Mouse (Mus musculus) heart, postnatal 0 days (tissue): ENCODE measurements around the gene Insyn1.

Source experiments
- CTCF ChIP-seq: IDR thresholded peaks from 2 replicates; pipeline ENCODE4 v1.5.1; 2016; ENCODE audit warnings: antibody characterized with exemption, control low read depth, low read depth
- EP300 ChIP-seq: IDR thresholded peaks from 2 replicates; pipeline ENCODE4 v1.6.1; 2016; ENCODE audit warnings: antibody characterized with exemption, low read depth

GRCm38 (mm10) chr9:58497942-58498341, 9.5 kb downstream of the Insyn1 start:
- TF ChIP-seq EP300, result no peak
- TF ChIP-seq CTCF, result no peak
